Mouse (Mus musculus) MEL (cell line): ENCODE results near the gene Snx10. TPM values are rescaled to one million over a fixed set of nuclear protein-coding genes. Genes with fewer than 3 reads are reported as not detected.

Experiments
- DNase-seq: peaks from one replicate; pipeline ENCODE4 v3.0.0; 2011; ENCODE audit warnings: low read depth, low spot score
- H3K27ac ChIP-seq: 2 replicates; pipeline ENCODE4 v1.5.1; 2012; ENCODE audit warnings: low read depth, mild to moderate bottlenecking, control low read depth, low read length, moderate library complexity; ENCODE audit not compliant: control insufficient read depth
- H3K27me3 ChIP-seq, 2 experiments: fragments of 150-350 bp in 1 of 2; sonication (generic) in 1 of 2; 2 replicates each; pipeline ENCODE4 v1.6.1; 2012; ENCODE audit warnings: low read length in 2 of 2, mild to moderate bottlenecking in 2 of 2, improper control_type of control experiment in 1 of 2, moderate library complexity in 1 of 2; ENCODE audit not compliant: insufficient read depth in 2 of 2, control insufficient read depth in 1 of 2
- H3K36me3 ChIP-seq, 2 experiments: 2 replicates each; pipeline ENCODE4 v1.6.1; 2012 to 2014; ENCODE audit warnings: low read length in 2 of 2, improper control_type of control experiment in 1 of 2, inconsistent platforms in 1 of 2, mild to moderate bottlenecking in 1 of 2; ENCODE audit not compliant: insufficient read depth in 2 of 2, control insufficient read depth in 1 of 2
- H3K4me1 ChIP-seq, 2 experiments: fragments of 150-350 bp in 1 of 2; sonication (generic) in 1 of 2; 2 replicates each; pipeline ENCODE4 v1.6.1; 2012; ENCODE audit warnings: low read length in 2 of 2, improper control_type of control experiment in 1 of 2, mild to moderate bottlenecking in 1 of 2; ENCODE audit not compliant: insufficient read depth in 2 of 2, control insufficient read depth in 1 of 2
- H3K4me3 ChIP-seq, 2 experiments: fragments of 150-350 bp in 1 of 2; sonication (generic) in 1 of 2; 2 replicates each; pipeline ENCODE4 v1.5.1; 2012; ENCODE audit warnings: low read depth in 2 of 2, low read length in 2 of 2, mild to moderate bottlenecking in 2 of 2, moderate library complexity in 2 of 2, control low read depth in 1 of 2, improper control_type of control experiment in 1 of 2; ENCODE audit not compliant: control insufficient read depth in 1 of 2, insufficient read depth in 1 of 2
- H3K79me2 ChIP-seq: 2 replicates; pipeline ENCODE4 v1.6.1; 2012; ENCODE audit warnings: mild to moderate bottlenecking, low read length, moderate library complexity; ENCODE audit not compliant: control insufficient read depth, poor library complexity, insufficient read depth
- H3K9ac ChIP-seq: 2 replicates; pipeline ENCODE4 v1.6.1; 2012; ENCODE audit warnings: low read depth, mild to moderate bottlenecking, control low read depth, low read length, moderate library complexity; ENCODE audit not compliant: control insufficient read depth, poor library complexity, severe bottlenecking
- H3K9me3 ChIP-seq: fragments of 150-350 bp; sonication (generic); replicated peaks from 2 replicates; pipeline ENCODE4 v1.6.1; 2012; ENCODE audit warnings: mild to moderate bottlenecking, low read length, improper control_type of control experiment, moderate library complexity; ENCODE audit not compliant: insufficient read depth
- BHLHE40 ChIP-seq: IDR thresholded peaks from 2 replicates; pipeline ENCODE4 v1.6.1; 2012; ENCODE audit warnings: low read depth, mild to moderate bottlenecking, inconsistent platforms, low read length, improper control_type of control experiment, borderline replicate concordance
- ELF1 ChIP-seq: IDR thresholded peaks from 2 replicates; pipeline ENCODE4 v1.6.1; 2014; ENCODE audit warnings: low read depth, mild to moderate bottlenecking, inconsistent platforms, low read length, improper control_type of control experiment, moderate library complexity
- ETS1 ChIP-seq: IDR thresholded peaks from 2 replicates; pipeline ENCODE4 v1.6.1; 2012; ENCODE audit warnings: low read depth, mild to moderate bottlenecking, inconsistent platforms, low read length, improper control_type of control experiment, moderate library complexity
- GABPA ChIP-seq: IDR thresholded peaks from 2 replicates; pipeline ENCODE4 v1.6.1; 2012; ENCODE audit warnings: low read depth, mild to moderate bottlenecking, inconsistent platforms, low read length, improper control_type of control experiment, moderate library complexity
- MYC ChIP-seq: IDR thresholded peaks from 2 replicates; pipeline ENCODE4 v1.6.1; 2011; ENCODE audit warnings: low read depth, mild to moderate bottlenecking, low read length, improper control_type of control experiment, moderate library complexity
- NELFE ChIP-seq: IDR thresholded peaks from 2 replicates; pipeline ENCODE4 v1.6.1; 2011; ENCODE audit warnings: low read depth, low read length, improper control_type of control experiment
- POLR2A ChIP-seq, 2 experiments: IDR thresholded peaks; 2 replicates each; pipeline ENCODE4 v1.6.1; 2011 to 2012; ENCODE audit warnings: low read length in 2 of 2, mild to moderate bottlenecking in 2 of 2, control low read depth in 1 of 2, improper control_type of control experiment in 1 of 2, low read depth in 1 of 2, moderate library complexity in 1 of 2; ENCODE audit not compliant: control insufficient read depth in 1 of 2, insufficient read depth in 1 of 2, poor library complexity in 1 of 2
- POLR2AphosphoS2 ChIP-seq: IDR thresholded peaks from 2 replicates; pipeline ENCODE4 v1.6.1; 2011; ENCODE audit warnings: low read length, improper control_type of control experiment
- RCOR1 ChIP-seq: IDR thresholded peaks from 2 replicates; pipeline ENCODE4 v1.6.1; 2012; ENCODE audit warnings: low read depth, mild to moderate bottlenecking, inconsistent platforms, low read length, improper control_type of control experiment
- TBP ChIP-seq: IDR thresholded peaks from 2 replicates; pipeline ENCODE4 v1.8.0; 2011; ENCODE audit warnings: low read depth, low read length, improper control_type of control experiment
- UBTF ChIP-seq: IDR thresholded peaks from 2 replicates; pipeline ENCODE4 v1.6.1; 2012; ENCODE audit warnings: low read depth, mild to moderate bottlenecking, inconsistent platforms, low read length, improper control_type of control experiment, moderate library complexity, borderline replicate concordance; ENCODE audit not compliant: insufficient read depth
- ZKSCAN1 ChIP-seq: IDR thresholded peaks from 2 replicates; pipeline ENCODE4 v1.6.1; 2012; ENCODE audit warnings: low read depth, mild to moderate bottlenecking, inconsistent platforms, low read length, improper control_type of control experiment, moderate library complexity
- polyA plus RNA-seq, 2 experiments: library from polyadenylated mRNA; stranded (reverse) in 1 of 2; unstranded in 1 of 2; fragments of >175 nt in 1 of 2; fragments of >200 nt in 1 of 2; gene quantifications; 2 replicates each; pipeline versions ENCODE4 v1.2.1 to v1.2.4; 2012; ENCODE audit warnings: low replicate concordance in 2 of 2, low read depth in 1 of 2; ENCODE audit not compliant: insufficient read length in 2 of 2, insufficient read depth in 1 of 2, missing spikeins in 1 of 2
- total RNA-seq: library from RNA; depleted of rRNA; stranded (reverse); fragments of 300-350 nt; gene quantifications from 2 replicates; pipeline ENCODE4 v1.2.3, GENCODE M21; 2012

Snx10 gene
- total and polyA plus RNA-seq, 3 experiments: 3.9 to 7.0 TPM; not detected in 1

DNA sequence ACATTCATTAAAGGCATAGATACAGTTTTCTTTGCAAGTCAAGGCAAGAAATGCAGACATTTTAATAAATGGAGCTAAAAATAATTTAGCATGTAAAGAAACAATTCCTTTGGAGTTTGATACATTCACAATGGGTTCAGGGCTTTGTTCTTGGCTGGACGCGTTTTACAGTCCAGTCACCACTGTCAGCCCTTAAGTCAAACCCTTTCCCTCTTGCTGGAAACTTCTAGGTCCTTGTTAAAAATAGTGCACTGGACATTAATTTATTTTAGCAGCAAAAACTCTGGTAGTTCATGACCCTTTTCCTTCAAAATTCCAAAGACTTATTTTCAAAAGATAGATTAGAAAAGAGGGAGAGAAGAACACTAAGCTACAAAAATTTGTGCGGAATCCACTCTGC, 68.1 kb downstream of the Snx10 start:
- Histone ChIP-seq H3K27me3 (no peaks in the 10 kb centered on the region), H3K79me2 (no peaks in the 10 kb centered on the region), H3K4me1 (no peaks in the 10 kb centered on the region; a peak in 1 of 4 replicates), H3K9me3 (no peaks in the 10 kb centered on the region), H3K36me3 (no peaks in the 10 kb centered on the region), H3K27ac (no peak overlapping the region), H3K4me3 (no peak overlapping the region), H3K9ac (no peak overlapping the region)
- TF ChIP-seq ZKSCAN1: no peak
- no peak for TF ChIP-seq ETS1
- DNase-seq: no peak

DNA sequence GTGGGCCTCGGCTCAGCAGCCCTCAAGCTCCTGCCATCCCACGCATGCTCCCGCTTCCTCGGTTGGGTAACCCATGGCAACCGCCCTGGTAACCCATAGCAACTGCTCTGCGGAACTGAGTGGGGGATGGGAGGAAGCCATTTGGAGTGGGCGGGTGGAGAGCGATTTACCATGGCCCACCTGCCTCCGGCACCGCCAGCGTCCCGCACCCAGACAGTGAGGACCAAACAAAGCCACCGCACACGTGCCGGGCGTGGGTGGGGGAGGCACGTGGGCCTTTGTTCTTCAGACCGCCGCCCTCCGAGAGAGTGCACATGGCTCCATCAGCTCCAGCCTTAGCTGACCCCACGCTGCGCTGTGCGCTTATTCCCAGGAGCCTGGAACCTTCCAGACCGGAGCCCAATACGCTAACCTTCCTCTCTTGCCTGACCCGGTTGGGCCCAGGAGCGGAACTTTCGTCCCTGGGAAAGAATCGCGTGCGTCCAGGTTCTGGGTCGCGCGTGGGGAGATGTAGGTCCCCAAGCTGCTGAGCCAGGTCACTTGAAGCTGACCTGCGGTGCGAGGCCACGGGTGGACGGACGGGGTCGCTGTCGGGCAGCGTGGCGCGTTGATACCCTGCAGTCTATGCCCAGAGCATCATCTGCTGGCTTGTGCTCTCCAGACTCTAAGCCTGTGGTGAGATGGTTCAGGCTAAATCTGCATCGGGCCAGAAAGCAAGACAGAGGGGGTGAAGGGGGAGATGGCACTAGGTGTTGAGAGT, 68.8 kb downstream of the Snx10 start:
- H3K4me3 ChIP-seq: no peak overlapping the region
- H3K9me3 ChIP-seq: no peaks in the 10 kb centered on the region
- TF ChIP-seq POLR2A (IDR thresholded peaks at IDR 0.05; ENCODE audit: control insufficient read depth in 1 of 2, insufficient read depth in 1 of 2, low read depth in 1 of 2, low read length in 2 of 2, poor library complexity in 1 of 2) (no peak), UBTF (no peak), TBP (no peak), ELF1 (no peak), RCOR1 (no peak), BHLHE40 (no peak), NELFE (no peak), GABPA (no peak), POLR2AphosphoS2 (no peak)
- TF ChIP-seq, all 39 proteins: peak for 0
- Histone ChIP-seq H3K36me3 (no peaks in the 10 kb centered on the region), H3K27ac (no peak overlapping the region), H3K9ac (no peak overlapping the region), H3K4me1 (no peaks in the 10 kb centered on the region; a peak in 1 of 4 replicates), H3K79me2 (no peaks in the 10 kb centered on the region), H3K27me3 (no peaks in the 10 kb centered on the region)
- no peak for DNase-seq

DNA sequence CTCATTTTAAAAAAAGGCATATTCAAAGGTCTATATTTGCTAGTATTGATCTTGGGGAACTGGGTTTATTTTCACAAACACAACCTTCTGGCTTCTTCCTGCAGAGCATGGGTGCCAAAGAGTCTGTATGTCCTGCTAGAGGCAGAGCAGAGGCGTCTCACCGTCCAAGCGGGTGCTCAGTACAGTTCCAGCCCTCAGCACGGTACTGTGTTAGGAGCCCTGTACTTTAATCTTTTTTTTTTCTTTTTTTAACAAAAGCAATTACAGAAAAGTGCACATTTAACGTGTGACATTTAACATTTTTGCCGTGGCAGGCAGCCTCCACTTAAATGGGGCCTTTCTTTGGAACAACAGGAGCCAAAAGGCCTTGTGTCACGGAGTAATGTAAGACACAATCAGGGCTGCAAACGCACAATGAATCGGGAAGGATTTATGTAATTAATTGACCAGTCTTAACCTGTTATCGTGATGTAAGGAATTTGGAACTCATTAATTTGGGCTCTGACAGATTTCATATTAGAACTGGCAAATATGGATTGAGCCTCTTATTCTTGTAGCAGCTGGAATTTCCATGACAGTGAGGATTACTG, 69.8 kb downstream of the Snx10 start:
- no peak overlapping the region for H3K27ac ChIP-seq
- DNase-seq: no peak
- no peak overlapping the region for H3K9ac ChIP-seq
- H3K4me1 ChIP-seq: no peaks in the 10 kb centered on the region; a peak in 1 of 4 replicates
- no peaks in the 10 kb centered on the region for H3K36me3 ChIP-seq
- no peak overlapping the region for H3K4me3 ChIP-seq
- no peak for TF ChIP-seq MYC
- no peaks in the 10 kb centered on the region for H3K27me3 ChIP-seq
- H3K9me3 ChIP-seq: no peaks in the 10 kb centered on the region
- no peaks in the 10 kb centered on the region for H3K79me2 ChIP-seq
